Mouse (Mus musculus): ENCODE data around the gene Pacsin3. TPM values are rescaled to one million over a fixed set of nuclear protein-coding genes. Genes with fewer than 3 reads are reported as not detected.

Gene Pacsin3
- total and polyA plus RNA-seq, 3 experiments: 3.4 to 6.7 TPM; not detected in 1

- no peak for TF ChIP-seq MAFK (IDR thresholded peaks at IDR 0.05; ENCODE audit: borderline replicate concordance, low read depth, low read length)
- no peak for TF ChIP-seq ETS1 (IDR thresholded peaks at IDR 0.05; ENCODE audit: low read depth, low read length)
- no peak for TF ChIP-seq MEF2A (IDR thresholded peaks at IDR 0.05; ENCODE audit: extremely low read depth, insufficient replicate concordance, low read depth, low read length, poor library complexity, severe bottlenecking)
- TF ChIP-seq ZKSCAN1 (IDR thresholded peaks at IDR 0.05; ENCODE audit: low read depth, low read length): no peak
Measured at GRCm38 (mm10) chr2:91264711-91265681, 9.2 kb downstream of the Pacsin3 start, which contains the start of gene Arfgap2 (continued).

- no peaks in the 10 kb centered on the region for H3K9me3 ChIP-seq (replicated peaks; ENCODE audit: insufficient read depth, low read length)
- DNase-seq (ENCODE audit: low read depth, low spot score): no peak
- peaks cover 2 to 13% of the 10 kb centered on the region in 2 experiments; a peak in 3 of 4 replicates for H3K4me1 ChIP-seq (ENCODE audit: control insufficient read depth in 1 of 2, insufficient read depth in 2 of 2, low read length in 2 of 2)
- no peak overlapping the region for H3K4me3 ChIP-seq (ENCODE audit: control insufficient read depth in 1 of 2, insufficient read depth in 1 of 2, low read depth in 2 of 2, low read length in 2 of 2)
- H3K36me3 ChIP-seq (ENCODE audit: control insufficient read depth in 1 of 2, insufficient read depth in 2 of 2, low read length in 2 of 2): peaks cover 10 to 15% of the 10 kb centered on the region in 2 experiments
- no peak overlapping the region for H3K27ac ChIP-seq (ENCODE audit: control insufficient read depth, low read depth, low read length)
- peaks cover 17% of the 10 kb centered on the region for H3K79me2 ChIP-seq (ENCODE audit: control insufficient read depth, insufficient read depth, low read length, poor library complexity)
- no peaks in the 10 kb centered on the region for H3K27me3 ChIP-seq (ENCODE audit: control insufficient read depth in 1 of 2, insufficient read depth in 2 of 2, low read length in 2 of 2)
- no peak overlapping the region for H3K9ac ChIP-seq (ENCODE audit: control insufficient read depth, low read depth, low read length, poor library complexity, severe bottlenecking)
- no peak for TF ChIP-seq USF2 (IDR thresholded peaks at IDR 0.05; ENCODE audit: borderline replicate concordance in 1 of 2, insufficient read depth in 1 of 2, low read depth in 1 of 2, low read length in 2 of 2)
- TF ChIP-seq POLR2AphosphoS2 (IDR thresholded peaks at IDR 0.05; ENCODE audit: low read length): no peak
- no peak for TF ChIP-seq CHD1 (IDR thresholded peaks at IDR 0.05; ENCODE audit: low read depth, low read length)
- no peak for TF ChIP-seq SMC3 (IDR thresholded peaks at IDR 0.05; ENCODE audit: low read depth, low read length)
- TF ChIP-seq EP300 (IDR thresholded peaks at IDR 0.05; ENCODE audit: low read depth in 1 of 2, low read length in 2 of 2): no peak
- TF ChIP-seq ZMIZ1 (IDR thresholded peaks at IDR 0.05; ENCODE audit: low read depth, low read length): no peak
- TF ChIP-seq MYC (IDR thresholded peaks at IDR 0.05; ENCODE audit: low read depth, low read length): no peak
- no peak for TF ChIP-seq UBTF (IDR thresholded peaks at IDR 0.05; ENCODE audit: borderline replicate concordance, insufficient read depth, low read depth, low read length)
- TF ChIP-seq POLR2A (IDR thresholded peaks at IDR 0.05; ENCODE audit: control insufficient read depth in 1 of 2, insufficient read depth in 1 of 2, low read depth in 1 of 2, low read length in 2 of 2, poor library complexity in 1 of 2): no peak
- TF ChIP-seq GABPA (IDR thresholded peaks at IDR 0.05; ENCODE audit: low read depth, low read length): no peak
- TF ChIP-seq MYB (IDR thresholded peaks at IDR 0.05; ENCODE audit: low read depth, low read length): no peak
- no peak for TF ChIP-seq NELFE (IDR thresholded peaks at IDR 0.05; ENCODE audit: low read depth, low read length)
- no peak for TF ChIP-seq ZNF384 (IDR thresholded peaks at IDR 0.05; ENCODE audit: low read depth, low read length)
- no peak for TF ChIP-seq MAZ (IDR thresholded peaks at IDR 0.05; ENCODE audit: low read depth, low read length)
- TF ChIP-seq USF1 (IDR thresholded peaks at IDR 0.05; ENCODE audit: low read depth, low read length): no peak
- TF ChIP-seq ETS1 (IDR thresholded peaks at IDR 0.05; ENCODE audit: low read depth, low read length): no peak
Measured at GRCm38 (mm10) chr2:91268042-91268441, 12.3 kb downstream of the Pacsin3 start.
